Mouse (Mus musculus) liver, adult 2 months (tissue): ENCODE results near the gene Epn1. TPM values are rescaled to one million over a fixed set of nuclear protein-coding genes. Genes with fewer than 3 reads are reported as not detected.

ENCODE experiments used
- DNase-seq: peaks from one replicate; pipeline ENCODE4 v3.0.0-alpha.2; 2011; ENCODE audit warnings: low read depth, low spot score; ENCODE audit errors: extremely low read depth
- H3K27ac ChIP-seq: fragments of 200-500 bp; replicated peaks from 2 replicates; pipeline ENCODE4 v1.5.1; 2012; ENCODE audit warnings: low read depth, mild to moderate bottlenecking, control low read depth, inconsistent platforms, low read length; ENCODE audit not compliant: insufficient read depth
- H3K27me3 ChIP-seq: fragments of 200-500 bp; 2 replicates; pipeline ENCODE4 v1.6.1; 2012; ENCODE audit warnings: mild to moderate bottlenecking, moderate library complexity, low read length, inconsistent platforms; ENCODE audit not compliant: control insufficient read depth, insufficient read depth
- H3K36me3 ChIP-seq: fragments of 200-500 bp; 2 replicates; pipeline ENCODE4 v1.6.1; 2012; ENCODE audit warnings: low read length, inconsistent platforms; ENCODE audit not compliant: control insufficient read depth, insufficient read depth
- H3K4me1 ChIP-seq: fragments of 200-500 bp; 2 replicates; pipeline ENCODE4 v1.6.1; 2011; ENCODE audit warnings: low read length; ENCODE audit not compliant: control insufficient read depth, insufficient read depth
- H3K4me3 ChIP-seq: fragments of 200-500 bp; 2 replicates; pipeline ENCODE4 v1.5.1; 2011; ENCODE audit warnings: low read depth, mild to moderate bottlenecking, control low read depth, low read length, moderate library complexity; ENCODE audit not compliant: insufficient read depth
- H3K79me2 ChIP-seq: fragments of 200-500 bp; 2 replicates; pipeline ENCODE4 v1.6.1; 2012; ENCODE audit warnings: inconsistent platforms, mild to moderate bottlenecking, low read length, moderate library complexity; ENCODE audit not compliant: control insufficient read depth, insufficient read depth
- H3K9ac ChIP-seq: fragments of 200-500 bp; 2 replicates; pipeline ENCODE4 v1.6.1; 2012; ENCODE audit warnings: low read depth, mild to moderate bottlenecking, control low read depth, inconsistent platforms, low read length
- CTCF ChIP-seq: fragments of 200-500 bp; IDR thresholded peaks from 2 replicates; pipeline ENCODE4 v1.5.1; 2011; ENCODE audit warnings: low read depth, low read length, control low read depth
- POLR2A ChIP-seq: fragments of 200-500 bp; IDR thresholded peaks from 2 replicates; pipeline ENCODE4 v1.6.1; 2011; ENCODE audit warnings: low read length, control low read depth; ENCODE audit not compliant: insufficient read depth; ENCODE audit errors: extremely low read depth
- WGBS: fragments of 180-500 bp; shearing (Covaris S2); methylation state at CpG from one replicate; pipeline ENCODE4 v1.1.7; 2018; 5-methylcytosine and 5-hydroxymethylcytosine counted together
- polyA plus RNA-seq: library from polyadenylated mRNA; depleted of rRNA; stranded (reverse); fragments of >200 nt; gene quantifications from 2 replicates; pipeline ENCODE4 v1.2.3, GENCODE M21; 2012
- total RNA-seq: library from RNA; depleted of rRNA; stranded (reverse); fragments of >200 nt; gene quantifications from 2 replicates; pipeline ENCODE4 v1.2.3, GENCODE M21; 2014

Gene Epn1
- total and polyA plus RNA-seq, 2 experiments, result 54.2 to 203 TPM

GRCm38 (mm10) chr7:5037026-5037425 is 43.0 kb upstream of the Epn1 start:
- no peaks in the 10 kb centered on the region for H3K27me3 ChIP-seq
- H3K79me2 ChIP-seq, result no peaks in the 10 kb centered on the region
- no peak overlapping the region for H3K27ac ChIP-seq
- H3K4me1 ChIP-seq, result peaks cover 2% of the 10 kb centered on the region
- H3K36me3 ChIP-seq, result peaks cover 1% of the 10 kb centered on the region; the same call in 1 of the 2 replicates
- DNase-seq, result no peak
- no peak overlapping the region for H3K4me3 ChIP-seq
- no peak overlapping the region for H3K9ac ChIP-seq
- TF ChIP-seq POLR2A (no peak), CTCF (no peak)
- 96% methylated on average over 7 of the region's 7 CpGs for WGBS

- H3K9ac ChIP-seq, result no peak overlapping the region
These were observed 42.6 kb upstream of the Epn1 start for GRCm38 (mm10) chr7:5037467-5037866.

GRCm38 (mm10) chr7:5038109-5038732 is 41.8 kb upstream of the Epn1 start, which contains the start of gene Zfp784:
Gene Zfp784, minus strand, starts transcription at chr7:5038446.
- H3K4me3 ChIP-seq, result peak within 1 kb of the TSS; percentile 79
- no peak for TF ChIP-seq CTCF
- TF ChIP-seq POLR2A, result peak; percentile 67; the same call in 1 of the 2 replicates
- H3K79me2 ChIP-seq, result no peaks in the 10 kb centered on the region
- H3K4me1 ChIP-seq, result peaks cover 2% of the 10 kb centered on the region
- peak within 1 kb of the TSS; percentile 94 for H3K27ac ChIP-seq
- DNase-seq, result peak; percentile 72
- under 1% methylated on average over 48 of the region's 48 CpGs for WGBS
- H3K27me3 ChIP-seq, result no peaks in the 10 kb centered on the region
- no peaks in the 10 kb centered on the region for H3K36me3 ChIP-seq
- peak within 1 kb of the TSS; percentile 92 for H3K9ac ChIP-seq

More at GRCm38 (mm10) chr7:5037467-5037866, 42.6 kb upstream of the Epn1 start:
- Histone ChIP-seq H3K4me1 (peaks cover 2% of the 10 kb centered on the region), H3K36me3 (no peaks in the 10 kb centered on the region), H3K4me3 (no peak overlapping the region), H3K27ac (no peak overlapping the region), H3K27me3 (no peaks in the 10 kb centered on the region), H3K79me2 (no peaks in the 10 kb centered on the region)
- 66% methylated on average over 8 of the region's 8 CpGs for WGBS
- no peak for DNase-seq
- TF ChIP-seq CTCF (no peak), POLR2A (no peak)

- Histone ChIP-seq H3K9ac (no peak overlapping the region), H3K79me2 (no peaks in the 10 kb centered on the region), H3K36me3 (no peaks in the 10 kb centered on the region), H3K27ac (no peak overlapping the region), H3K4me3 (no peak overlapping the region; the same call in none of the 2 replicates), H3K4me1 (peaks cover 2% of the 10 kb centered on the region), H3K27me3 (no peaks in the 10 kb centered on the region)
- WGBS, result 28% methylated on average over 5 of the region's 5 CpGs
- TF ChIP-seq POLR2A (no peak), CTCF (no peak)
- no peak for DNase-seq
These were observed 41.1 kb upstream of the Epn1 start for GRCm38 (mm10) chr7:5038940-5039339.

- no peaks in the 10 kb centered on the region for H3K79me2 ChIP-seq
- no peak for DNase-seq
- H3K27ac ChIP-seq, result no peak overlapping the region
- WGBS, result 70% methylated on average over 2 of the region's 2 CpGs
- TF ChIP-seq CTCF, result no peak
- no peak for TF ChIP-seq POLR2A
- H3K9ac ChIP-seq, result no peak overlapping the region
- no peaks in the 10 kb centered on the region for H3K36me3 ChIP-seq
- no peaks in the 10 kb centered on the region for H3K4me1 ChIP-seq
- H3K4me3 ChIP-seq, result no peak overlapping the region
- no peaks in the 10 kb centered on the region for H3K27me3 ChIP-seq
These were observed 35.1 kb upstream of the Epn1 start for GRCm38 (mm10) chr7:5044981-5045380.

GRCm38 (mm10) chr7:5046112-5046511 is 33.9 kb upstream of the Epn1 start:
- Histone ChIP-seq H3K4me3 (no peak overlapping the region), H3K36me3 (no peaks in the 10 kb centered on the region), H3K9ac (no peak overlapping the region), H3K4me1 (no peaks in the 10 kb centered on the region), H3K27me3 (no peaks in the 10 kb centered on the region), H3K79me2 (no peaks in the 10 kb centered on the region), H3K27ac (no peak overlapping the region)
- DNase-seq, result no peak
- 76% methylated on average over 2 of the region's 2 CpGs for WGBS
- no peak for TF ChIP-seq CTCF
